Mouse (Mus musculus) myocyte (in vitro differentiated cells): ENCODE data around the gene Kcne3. TPM values are rescaled to one million over a fixed set of nuclear protein-coding genes. Genes with fewer than 3 reads are reported as not detected.

Experiments used
- H3K27me3 ChIP-seq: one replicate; pipeline ENCODE4 v1.6.1; 2011; ENCODE audit not compliant: control insufficient read depth, insufficient read depth, insufficient read length
- H3K36me3 ChIP-seq: one replicate; pipeline ENCODE4 v1.6.1; 2011; ENCODE audit not compliant: control insufficient read depth, insufficient read depth
- H3K4me2 ChIP-seq: one replicate; pipeline ENCODE4 v1.6.1; 2011; ENCODE audit warnings: low read depth, control low read depth
- H3K4me3 ChIP-seq: one replicate; pipeline ENCODE4 v1.5.1; 2011; ENCODE audit warnings: mild to moderate bottlenecking, control low read depth, moderate library complexity
- H3K79me2 ChIP-seq: one replicate; pipeline ENCODE4 v1.6.1; 2011; ENCODE audit not compliant: control insufficient read depth, insufficient read depth
- H3ac ChIP-seq: one replicate; pipeline ENCODE4 v1.6.1; 2011; ENCODE audit not compliant: control insufficient read depth, insufficient read length
- CEBPB ChIP-seq: IDR thresholded peaks from 2 replicates; pipeline ENCODE4 v1.6.1; 2011; ENCODE audit warnings: mild to moderate bottlenecking, moderate library complexity; ENCODE audit not compliant: poor library complexity, insufficient read depth, severe bottlenecking
- E2F4 ChIP-seq: IDR thresholded peaks from one replicate; pipeline ENCODE4 v1.6.1; 2011; ENCODE audit warnings: mild to moderate bottlenecking, control low read depth, moderate library complexity; ENCODE audit not compliant: insufficient read depth
- MAX ChIP-seq: IDR thresholded peaks from one replicate; pipeline ENCODE4 v1.6.1; 2011; ENCODE audit warnings: low read depth, mild to moderate bottlenecking, control low read depth
- MYOD1 ChIP-seq, 3 experiments: IDR thresholded peaks; one replicate each; pipeline ENCODE4 v1.6.1; 2011; ENCODE audit warnings: control low read depth in 2 of 3, low read depth in 2 of 3, mild to moderate bottlenecking in 2 of 3, moderate library complexity in 1 of 3; ENCODE audit not compliant: insufficient read length in 2 of 3, control insufficient read depth in 1 of 3
- MYOG ChIP-seq, 3 experiments: IDR thresholded peaks; one replicate each; pipeline ENCODE4 v1.6.1; 2011; ENCODE audit warnings: control low read depth in 2 of 3, low read depth in 2 of 3, mild to moderate bottlenecking in 2 of 3; ENCODE audit not compliant: insufficient read length in 2 of 3, control insufficient read depth in 1 of 3, insufficient read depth in 1 of 3
- POLR2A ChIP-seq: IDR thresholded peaks from one replicate; pipeline ENCODE4 v1.6.1; 2011; ENCODE audit warnings: low read depth, mild to moderate bottlenecking, control low read depth, moderate library complexity; ENCODE audit not compliant: insufficient read length
- POLR2AphosphoS2 ChIP-seq: IDR thresholded peaks from one replicate; pipeline ENCODE4 v1.6.1; 2011; ENCODE audit warnings: low read depth, control low read depth; ENCODE audit not compliant: insufficient read length
- REST ChIP-seq: IDR thresholded peaks from one replicate; pipeline ENCODE4 v1.6.1; 2011; ENCODE audit warnings: mild to moderate bottlenecking, control low read depth, moderate library complexity; ENCODE audit not compliant: insufficient read depth, insufficient read length
- SRF ChIP-seq: IDR thresholded peaks from one replicate; pipeline ENCODE4 v1.6.1; 2011; ENCODE audit warnings: low read depth; ENCODE audit not compliant: control insufficient read depth, insufficient read length
- TCF12 ChIP-seq: IDR thresholded peaks from one replicate; pipeline ENCODE4 v1.6.1; 2011; ENCODE audit warnings: mild to moderate bottlenecking, control low read depth; ENCODE audit not compliant: poor library complexity, insufficient read depth, severe bottlenecking
- TCF3 ChIP-seq: IDR thresholded peaks from one replicate; pipeline ENCODE4 v1.6.1; 2011; ENCODE audit warnings: low read depth, control low read depth; ENCODE audit not compliant: insufficient read length
- USF1 ChIP-seq: IDR thresholded peaks from one replicate; pipeline ENCODE4 v1.6.1; 2011; ENCODE audit warnings: low read depth, mild to moderate bottlenecking, control low read depth, moderate library complexity
- polyA plus RNA-seq: library from polyadenylated mRNA; unstranded; fragments of >200 nt; fragmentation: generic; extraction: Trizol; gene quantifications from one replicate; pipeline ENCODE4 v1.2.1, GENCODE M21; 2012; ENCODE audit warnings: missing spikeins

Gene Kcne3
- polyA plus RNA-seq, 1 experiment, result not detected

DNA sequence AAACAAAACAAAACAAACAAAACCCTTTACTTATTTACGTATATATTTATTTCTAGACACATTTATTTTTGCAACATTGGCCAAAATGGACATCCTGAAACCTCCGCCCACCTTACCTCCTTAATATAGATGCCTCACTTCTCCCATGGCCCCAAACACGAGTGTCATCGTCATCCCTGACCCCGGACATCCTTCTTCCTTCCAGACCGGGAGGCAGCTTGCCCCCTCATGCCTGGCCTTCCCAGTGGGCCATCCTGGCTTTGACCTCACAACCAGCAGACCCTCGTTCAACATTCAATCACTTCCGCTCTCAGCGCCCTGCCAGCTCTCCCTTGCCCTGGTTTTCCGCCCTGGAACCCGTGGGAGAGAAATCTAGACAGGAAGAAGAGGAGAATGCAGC, 25.7 kb upstream of the Kcne3 start:
- no peak overlapping the region for H3ac ChIP-seq
- H3K4me2 ChIP-seq, result no peak overlapping the region
- no peak for TF ChIP-seq TCF3
- TF ChIP-seq POLR2A, result no peak
- TF ChIP-seq MAX, result no peak
- TF ChIP-seq POLR2AphosphoS2, result no peak
- no peak for TF ChIP-seq MYOD1 (IDR thresholded peaks at IDR 0.05; ENCODE audit: control insufficient read depth in 1 of 3, insufficient read length in 2 of 3, low read depth in 2 of 3)
- TF ChIP-seq E2F4, result no peak
- TF ChIP-seq SRF, result no peak
- TF ChIP-seq MYOG (IDR thresholded peaks at IDR 0.05; ENCODE audit: control insufficient read depth in 1 of 3, insufficient read depth in 1 of 3, insufficient read length in 2 of 3, low read depth in 2 of 3), result no peak
- TF ChIP-seq REST, result no peak
- no peak for TF ChIP-seq USF1
- no peak for TF ChIP-seq CEBPB
- TF ChIP-seq TCF12, result no peak
- no peaks in the 10 kb centered on the region for H3K27me3 ChIP-seq
- H3K36me3 ChIP-seq, result no peaks in the 10 kb centered on the region
- H3K4me3 ChIP-seq, result no peak overlapping the region
- H3K79me2 ChIP-seq, result no peaks in the 10 kb centered on the region

DNA sequence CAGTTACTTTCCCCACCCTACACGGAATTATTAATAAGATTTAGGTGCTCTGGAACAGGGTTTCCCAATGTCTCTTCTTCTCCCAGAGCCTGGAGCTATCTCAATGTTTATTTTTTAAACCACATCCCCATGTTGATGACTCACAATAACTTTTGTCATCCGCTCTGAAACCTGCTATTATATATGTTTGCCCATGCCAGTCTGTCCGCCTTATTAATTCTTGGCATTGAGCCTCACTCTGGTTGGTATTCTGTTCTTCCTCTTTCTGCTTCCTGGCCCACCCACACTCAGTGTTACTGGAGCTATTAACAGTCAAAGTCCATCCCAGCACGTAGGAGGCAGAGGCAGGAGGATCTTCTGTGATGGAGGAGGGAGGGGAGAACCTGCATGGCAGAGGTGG, 18.6 kb upstream of the Kcne3 start:
- Histone ChIP-seq H3K36me3 (no peaks in the 10 kb centered on the region), H3K79me2 (no peaks in the 10 kb centered on the region), H3K4me3 (no peak overlapping the region), H3K27me3 (no peaks in the 10 kb centered on the region), H3ac (no peak overlapping the region), H3K4me2 (no peak overlapping the region)
- TF ChIP-seq POLR2AphosphoS2, result no peak
- TF ChIP-seq POLR2A, result no peak
- TF ChIP-seq CEBPB, result no peak
- no peak for TF ChIP-seq E2F4
- no peak for TF ChIP-seq MAX
- no peak for TF ChIP-seq SRF
- no peak for TF ChIP-seq MYOD1 (IDR thresholded peaks at IDR 0.05; ENCODE audit: control insufficient read depth in 1 of 3, insufficient read length in 2 of 3, low read depth in 2 of 3)
- TF ChIP-seq TCF3, result no peak

DNA sequence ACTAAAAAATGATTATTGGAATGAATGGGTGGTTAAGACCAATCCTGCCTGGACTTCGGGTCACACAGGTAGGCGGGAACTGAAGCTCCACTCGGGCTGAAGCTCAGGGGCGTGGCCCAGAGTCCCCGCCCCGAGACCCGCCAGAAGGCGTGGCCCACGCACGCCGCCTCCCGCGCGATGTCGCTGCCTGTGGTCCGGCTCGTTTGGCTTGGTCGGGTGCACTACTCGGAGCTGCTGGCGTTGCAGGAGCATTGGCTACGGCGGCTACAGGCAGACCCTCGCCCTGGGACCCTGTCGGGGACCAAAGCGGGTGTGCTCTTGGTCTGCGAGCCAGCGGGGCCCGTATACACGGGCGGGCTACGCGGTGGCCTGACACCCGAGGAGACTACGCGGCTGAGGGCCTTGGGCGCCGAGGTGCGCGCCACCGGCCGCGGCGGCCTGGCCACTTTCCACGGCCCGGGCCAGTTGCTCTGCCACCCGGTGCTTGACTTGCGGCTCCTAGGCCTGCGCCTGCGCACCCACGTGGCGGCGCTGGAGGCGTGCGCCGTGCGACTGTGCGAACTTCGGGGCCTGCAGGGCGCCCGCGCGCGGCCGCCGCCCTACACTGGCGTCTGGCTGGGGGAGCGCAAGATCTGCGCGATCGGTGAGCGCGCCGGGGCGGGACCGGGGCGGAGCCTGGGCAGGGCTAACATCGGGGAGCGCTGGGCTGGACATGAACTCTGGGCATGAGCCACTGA, 17.0 kb upstream of the Kcne3 start, which contains the start of gene Lipt2:
TSS of gene Lipt2 (plus strand) at position 173 of the 737 bp plus-strand sequence.
- Histone ChIP-seq H3K4me3 (peak within 1 kb of the TSS; percentile 32), H3ac (peak within 1 kb of the TSS; percentile 51), H3K4me2 (peak within 1 kb of the TSS; percentile 86), H3K27me3 (no peaks in the 10 kb centered on the region), H3K36me3 (no peaks in the 10 kb centered on the region), H3K79me2 (no peaks in the 10 kb centered on the region)
- TF ChIP-seq MAX (no peak), TCF12 (no peak), CEBPB (no peak), POLR2A (peak; percentile 77), E2F4 (no peak), USF1 (peak; percentile 12), SRF (no peak), MYOD1 (IDR thresholded peaks at IDR 0.05; ENCODE audit: control insufficient read depth in 1 of 3, insufficient read length in 2 of 3, low read depth in 2 of 3) (peak in 2 of 3 experiments; percentile 72 to 79), MYOG (IDR thresholded peaks at IDR 0.05; ENCODE audit: control insufficient read depth in 1 of 3, insufficient read depth in 1 of 3, insufficient read length in 2 of 3, low read depth in 2 of 3) (peak; percentile 26 to 88 (median 82)), TCF3 (no peak), POLR2AphosphoS2 (peak; percentile 70), REST (no peak)

DNA sequence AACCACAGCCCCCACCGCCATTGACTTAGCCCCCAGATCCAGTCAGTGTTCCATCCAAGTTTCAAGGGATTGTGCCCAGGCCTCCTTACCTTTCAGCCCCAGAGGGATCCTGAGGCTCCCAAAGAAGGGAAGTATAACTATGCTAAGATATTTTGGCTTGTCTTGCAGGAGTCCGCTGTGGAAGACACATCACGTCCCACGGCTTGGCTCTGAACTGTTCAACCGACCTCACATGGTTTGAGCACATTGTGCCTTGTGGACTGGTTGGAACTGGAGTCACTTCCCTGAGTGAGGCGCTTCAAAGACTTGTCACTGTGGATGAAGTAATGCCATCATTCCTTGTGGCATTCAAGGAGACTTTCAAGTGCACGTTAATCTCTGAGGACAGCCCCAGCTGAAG, 16.3 kb upstream of the Kcne3 start:
- TF ChIP-seq TCF12, result no peak
- TF ChIP-seq USF1, result no peak
- TF ChIP-seq CEBPB, result no peak
- TF ChIP-seq MYOD1 (IDR thresholded peaks at IDR 0.05; ENCODE audit: control insufficient read depth in 1 of 3, insufficient read length in 2 of 3, low read depth in 2 of 3), result no peak
- no peak for TF ChIP-seq E2F4
- TF ChIP-seq POLR2A, result no peak
- TF ChIP-seq SRF, result no peak
- TF ChIP-seq REST, result no peak
- Histone ChIP-seq H3K27me3 (no peaks in the 10 kb centered on the region), H3K4me3 (peak overlapping the region; percentile 32), H3ac (peak overlapping the region; percentile 51), H3K36me3 (no peaks in the 10 kb centered on the region), H3K79me2 (no peaks in the 10 kb centered on the region), H3K4me2 (peak overlapping the region; percentile 86)

DNA sequence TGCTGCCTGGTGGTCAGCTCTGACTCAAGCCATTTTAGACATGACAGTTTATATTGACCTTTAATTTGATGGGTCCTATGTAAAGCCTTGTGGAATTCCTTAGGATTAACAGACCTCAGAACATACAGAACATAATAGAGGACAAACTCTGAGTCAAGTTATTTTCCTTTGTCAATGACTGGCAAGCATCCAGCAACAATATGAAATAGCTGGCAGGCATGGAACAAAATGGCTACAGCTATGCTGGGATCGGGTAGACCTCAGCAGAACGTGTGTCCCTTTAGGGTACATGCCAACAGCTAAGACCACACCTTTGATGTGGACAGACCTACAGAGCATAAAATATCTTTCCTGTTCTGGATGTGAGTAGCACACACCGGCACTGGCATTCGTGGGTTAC, 12.8 kb upstream of the Kcne3 start:
- Histone ChIP-seq H3ac (no peak overlapping the region), H3K36me3 (no peaks in the 10 kb centered on the region)
- TF ChIP-seq MYOG (IDR thresholded peaks at IDR 0.05; ENCODE audit: control insufficient read depth in 1 of 3, insufficient read depth in 1 of 3, insufficient read length in 2 of 3, low read depth in 2 of 3) (no peak), USF1 (no peak), SRF (no peak)

More for the DNA sequence above, 12.8 kb upstream of the Kcne3 start:
- H3K4me3 ChIP-seq, result no peak overlapping the region
- no peaks in the 10 kb centered on the region for H3K27me3 ChIP-seq
- H3K79me2 ChIP-seq, result no peaks in the 10 kb centered on the region
- H3K4me2 ChIP-seq, result no peak overlapping the region
